Mouse (Mus musculus) erythroblast, adult 5-6 weeks (primary cell): ENCODE results near the gene Tfap2e. TPM values are rescaled to one million over a fixed set of nuclear protein-coding genes. Genes with fewer than 3 reads are reported as not detected.

ENCODE experiments used
- ATAC-seq: replicated peaks from 2 replicates; pipeline ENCODE4 v1.8.0; 2016; ENCODE audit warnings: moderate number of reproducible peaks, mild to moderate bottlenecking, moderate TSS enrichment, inconsistent platforms; ENCODE audit not compliant: poor library complexity, low FRiP score, severe bottlenecking
- total RNA-seq, 2 experiments: library from RNA; stranded (forward) in 1 of 2; stranded (reverse) in 1 of 2; fragments of 150-400 nt in 1 of 2; fragments of 200-764, 138-1000 nt in 1 of 2; gene quantifications; 2 replicates each; pipeline versions ENCODE4 v1.2.3 to v1.2.4; 2015 to 2017; ENCODE audit warnings: low replicate concordance in 2 of 2

Tfap2e gene
- total RNA-seq, 2 experiments from 2014 or later, result not detected

DNA sequence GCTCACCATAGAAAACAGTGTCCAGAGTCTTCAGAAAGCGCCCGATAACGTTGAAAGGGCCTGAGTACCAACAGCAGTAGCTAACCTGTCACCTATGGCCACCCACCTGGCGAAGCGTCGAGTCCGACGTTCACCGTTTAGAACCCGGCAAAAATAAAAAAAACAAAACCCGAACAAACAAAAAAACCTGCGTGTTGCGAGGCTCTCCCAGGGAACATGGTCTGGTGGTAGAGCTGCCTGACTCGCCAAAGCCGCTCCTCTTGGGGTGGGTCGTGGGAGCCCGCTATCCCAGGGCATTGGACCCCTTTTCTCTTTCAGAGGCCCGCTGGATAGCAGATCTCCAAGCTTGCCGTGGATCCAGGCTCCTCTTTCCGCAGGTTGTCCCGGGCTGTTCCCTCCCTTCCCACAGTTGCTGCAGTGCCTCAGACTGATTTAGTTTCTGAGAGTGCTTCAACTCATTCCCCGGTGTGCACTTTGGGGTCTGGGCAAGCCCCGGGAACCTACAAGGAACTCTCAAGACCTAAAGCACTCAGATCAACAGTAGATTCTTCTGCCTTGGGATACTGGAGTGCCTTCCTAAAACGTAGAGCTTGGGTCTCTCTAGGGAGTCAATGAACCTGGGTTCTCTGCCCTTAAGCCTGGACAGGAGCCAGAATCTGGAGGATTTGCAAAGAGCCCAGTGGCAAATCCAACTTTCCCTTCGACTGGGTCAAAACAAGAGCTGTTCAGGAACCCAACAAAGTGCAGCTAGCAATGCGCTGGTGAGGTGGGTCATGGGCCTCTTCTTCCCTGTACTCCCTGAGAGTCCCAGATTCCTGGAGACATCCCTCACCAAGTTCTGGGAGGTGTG is 3.3 kb downstream of the Tfap2e start:
- no peak for ATAC-seq

GRCm38 (mm10) chr4:126732111-126732510 is 3.9 kb downstream of the Tfap2e start:
- no peak for ATAC-seq

DNA sequence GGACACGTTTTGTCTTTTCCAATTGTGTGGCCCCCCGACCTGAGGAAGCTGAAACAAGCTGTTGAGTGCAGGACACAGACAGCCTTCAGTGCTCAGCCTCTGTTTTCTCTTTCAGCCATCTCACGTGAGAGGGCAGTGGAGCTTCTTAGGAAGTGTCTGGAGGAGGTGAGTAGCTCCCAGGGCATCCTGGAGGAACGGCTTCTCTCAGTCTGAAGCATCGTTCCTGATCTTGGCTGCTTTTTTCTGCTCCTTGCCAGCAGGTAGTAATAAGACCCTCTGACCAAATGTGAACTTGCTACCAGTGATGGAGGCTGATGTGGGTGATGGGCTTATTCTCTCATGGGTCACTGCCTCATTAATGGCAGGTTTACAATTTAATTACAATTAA is 28.6 kb downstream of the Tfap2e start:
- ATAC-seq, result no peak

DNA sequence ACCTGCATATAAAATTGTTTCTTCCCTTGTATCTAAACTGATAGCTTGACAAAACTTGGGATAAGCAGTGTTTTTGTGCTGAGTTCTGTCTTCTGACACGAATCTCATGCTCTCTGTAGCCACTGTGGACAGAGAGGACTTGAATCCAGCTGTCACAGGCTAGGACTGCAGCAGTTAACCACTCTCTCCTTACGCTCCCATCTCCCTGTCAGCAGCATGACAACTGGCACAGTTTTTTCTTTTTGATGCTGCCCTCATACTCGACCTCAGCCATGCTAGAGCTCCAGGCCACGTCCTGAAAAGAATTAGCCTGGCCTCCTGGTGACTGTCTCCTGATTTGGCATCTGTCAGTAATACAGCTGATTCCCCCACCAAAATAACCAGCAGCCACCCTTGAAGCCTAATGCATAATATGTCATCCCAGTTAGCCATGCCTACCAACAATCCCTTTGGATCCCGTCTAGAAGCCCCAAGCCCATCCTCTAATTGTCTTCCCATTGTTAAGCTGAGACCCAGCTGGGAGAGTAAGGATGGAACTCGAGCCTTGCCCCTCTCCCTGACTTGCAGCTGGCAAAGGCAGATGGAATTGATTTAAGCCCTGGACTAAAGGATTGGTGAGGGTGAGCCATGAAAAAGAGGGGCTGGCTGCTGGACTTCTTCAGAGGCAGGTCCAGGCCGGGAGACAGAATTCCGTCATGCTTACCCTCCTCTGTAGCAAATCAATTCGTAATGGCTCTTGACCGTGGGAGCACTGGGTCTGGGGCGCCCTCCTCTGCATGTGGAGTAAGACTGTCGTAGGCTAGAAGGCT is 29.2 kb downstream of the Tfap2e start:
- no peak for ATAC-seq

- no peak for ATAC-seq
Measured at GRCm38 (mm10) chr4:126696908-126697307, 39.1 kb downstream of the Tfap2e start.

DNA sequence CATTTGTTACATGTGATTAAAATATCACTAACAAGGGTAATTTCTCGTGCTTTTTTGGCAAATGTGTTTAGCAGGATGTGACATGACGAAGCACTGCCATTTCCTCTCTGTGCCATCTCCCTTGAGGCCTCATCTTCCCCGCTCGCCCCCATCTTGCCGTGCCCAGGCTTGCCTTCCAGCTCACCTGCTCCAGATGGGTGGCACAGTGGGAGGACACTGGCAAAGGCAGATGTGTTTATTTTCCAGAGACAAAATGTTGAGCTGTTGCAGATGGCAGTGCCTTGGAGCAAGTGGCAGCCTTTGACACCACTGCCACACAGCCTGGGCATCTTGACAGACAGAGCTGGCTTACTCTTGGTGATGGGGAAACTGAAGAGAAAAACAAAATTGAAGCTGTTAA is 43.0 kb downstream of the Tfap2e start:
- no peak for ATAC-seq

GRCm38 (mm10) chr4:126689457-126689856 is 46.6 kb downstream of the Tfap2e start:
- no peak for ATAC-seq

GRCm38 (mm10) chr4:126683084-126683483 is 53.0 kb downstream of the Tfap2e start:
- ATAC-seq, result no peak

DNA sequence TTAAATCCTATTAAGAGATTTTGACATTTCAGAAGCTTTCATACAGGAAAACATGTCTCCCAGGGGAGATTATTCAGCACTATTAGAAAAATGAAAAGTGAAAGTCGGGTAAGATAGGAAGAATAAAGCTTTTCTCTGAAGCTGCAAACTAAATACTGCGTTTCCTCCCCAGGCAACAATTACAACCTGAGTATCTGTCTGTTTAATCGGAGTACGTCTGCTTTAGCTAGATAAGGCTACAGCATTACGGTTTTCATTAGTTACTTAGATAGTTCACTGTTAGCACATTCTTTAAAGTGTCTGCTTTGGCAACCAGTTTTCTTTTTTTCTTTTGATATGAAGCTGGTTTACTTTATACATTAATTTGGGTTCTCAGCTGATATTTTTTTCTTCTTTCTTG is 53.7 kb downstream of the Tfap2e start:
- no peak for ATAC-seq

DNA sequence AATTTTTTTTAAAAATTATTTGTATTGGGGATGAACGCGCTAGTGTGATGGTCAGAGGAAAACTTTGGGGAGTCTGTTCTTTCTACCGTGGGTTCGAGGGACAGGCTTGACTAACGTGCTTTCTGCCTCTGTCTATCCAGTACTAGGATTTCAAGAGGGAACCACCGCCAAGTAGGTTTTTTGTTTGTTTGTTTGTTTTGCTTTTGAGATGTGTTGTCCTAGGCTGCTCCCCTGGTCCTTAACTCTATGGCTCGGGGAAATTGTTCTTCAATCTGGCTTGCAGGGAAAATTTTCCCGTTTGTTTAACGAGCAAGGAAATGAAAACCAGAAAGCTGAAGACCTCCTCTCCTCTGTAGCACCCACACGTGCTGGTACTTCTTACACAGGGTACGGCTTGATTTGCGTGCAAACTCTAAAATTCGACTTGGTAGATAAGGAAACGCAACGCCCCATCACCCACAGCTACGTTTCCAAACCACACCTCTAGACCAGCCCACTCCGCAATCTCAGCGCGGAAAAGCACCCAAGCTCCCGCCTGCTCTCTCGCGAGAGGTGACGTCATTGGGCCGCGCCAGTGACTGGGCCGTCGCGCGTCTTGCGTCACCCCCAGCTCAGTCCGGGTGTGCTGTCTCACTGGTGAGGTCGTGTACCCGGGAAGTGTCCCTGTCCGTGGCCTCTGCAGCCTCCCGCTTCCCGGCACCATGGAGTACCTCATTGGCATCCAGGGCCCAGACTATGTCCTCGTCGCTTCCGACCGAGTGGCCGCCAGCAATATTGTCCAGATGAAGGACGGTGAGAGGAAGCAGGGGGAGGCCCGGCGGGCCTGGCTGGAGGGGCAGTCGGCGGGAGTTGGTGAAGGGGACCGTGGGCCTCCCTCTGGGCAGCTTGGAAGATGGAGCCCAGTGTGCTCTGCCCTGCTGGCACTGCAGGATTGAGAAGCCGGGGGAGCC is 58.7 kb downstream of the Tfap2e start, which contains the start of gene Psmb2:
TSS of gene Psmb2 (plus strand) at position 577 of the 950 bp plus-strand sequence.
- ATAC-seq, result peak; percentile 93

DNA sequence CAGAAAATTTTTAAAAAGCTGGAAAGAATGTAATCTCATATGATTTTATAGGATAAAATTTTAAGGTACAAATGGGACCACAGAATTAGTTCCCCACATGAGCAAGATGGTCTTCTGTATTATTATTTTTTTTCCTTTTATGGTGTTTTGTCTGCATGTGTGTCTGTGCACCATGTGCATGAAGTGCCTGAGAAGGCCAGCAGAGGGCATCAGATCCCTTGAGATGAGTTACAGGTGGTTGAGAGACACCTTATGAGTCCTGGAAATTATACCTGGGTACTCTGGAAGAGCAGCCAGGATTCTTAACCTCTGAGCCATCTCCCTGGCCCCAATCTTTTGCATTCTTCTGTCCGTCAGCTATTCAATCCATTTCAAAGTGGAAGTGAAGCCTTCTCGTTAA is 69.0 kb downstream of the Tfap2e start:
- 0 out of 2 replicates have a peak, but pooled peaks have one; percentile 52 for ATAC-seq

Other genes starting within 250 kb of the Tfap2e start
- 0.63 and 0.77 TPM in 2 replicates for gene Ago4, start 202.8 kb downstream of the Tfap2e start, total RNA-seq (2015; ENCODE audit: low replicate concordance)
- gene Ago4, start 202.8 kb downstream of the Tfap2e start, total RNA-seq (2017; ENCODE audit: low replicate concordance), result 1.1 and 1.4 TPM in 2 replicates
- gene Clspn, start 179.3 kb downstream of the Tfap2e start, total RNA-seq (2015; ENCODE audit: low replicate concordance), result 24.4 and 29.5 TPM in 2 replicates
- gene Clspn, start 179.3 kb downstream of the Tfap2e start, total RNA-seq (2017; ENCODE audit: low replicate concordance), result 121 and 203 TPM in 2 replicates
- gene 5730409E04Rik, start 126.4 kb downstream of the Tfap2e start, total RNA-seq (2015; ENCODE audit: low replicate concordance), result 1.2 TPM in 1 of 2 replicates, not detected in the other
- 0.09 TPM in 1 of 2 replicates, not detected in the other for gene 5730409E04Rik, start 126.4 kb downstream of the Tfap2e start, total RNA-seq (2017; ENCODE audit: low replicate concordance)
- 54.5 and 89.0 TPM in 2 replicates for gene Psmb2, start 58.6 kb downstream of the Tfap2e start, total RNA-seq (2015; ENCODE audit: low replicate concordance)
- gene Psmb2, start 58.6 kb downstream of the Tfap2e start, total RNA-seq (2017; ENCODE audit: low replicate concordance), result 14.4 and 30.6 TPM in 2 replicates
- 0.96 and 1.7 TPM in 2 replicates for gene Ncdn, start 17.2 kb upstream of the Tfap2e start, total RNA-seq (2015; ENCODE audit: low replicate concordance)
- 0.98 and 2.7 TPM in 2 replicates for gene Ncdn, start 17.2 kb upstream of the Tfap2e start, total RNA-seq (2017; ENCODE audit: low replicate concordance)
- gene AU040320, start 17.3 kb upstream of the Tfap2e start, total RNA-seq (2015; ENCODE audit: low replicate concordance), result 2.7 and 11.1 TPM in 2 replicates
- 5.4 and 9.2 TPM in 2 replicates for gene AU040320, start 17.3 kb upstream of the Tfap2e start, total RNA-seq (2017; ENCODE audit: low replicate concordance)
- gene Zmym4, start 231.9 kb upstream of the Tfap2e start, total RNA-seq (2015; ENCODE audit: low replicate concordance), result 11.7 and 12.1 TPM in 2 replicates
- 7.5 and 9.6 TPM in 2 replicates for gene Zmym4, start 231.9 kb upstream of the Tfap2e start, total RNA-seq (2017; ENCODE audit: low replicate concordance)